In genomic region chr6:50225232-50225631, GRCm38 (mm10) we compare ENCODE assay signal across 11 mouse cellular contexts.
"Had no signal": no experiment of that assay in that cellular context is flagged by ENCODE, and none has a peak within 500 bp of the region (broad histone marks: within the 10 kb centered on the region; RNA-seq: fewer than 3 reads in every experiment).

No protein-coding gene starts in this region.

- DNase-seq: kidney, postnatal 10 days; kidney, postnatal 4 days; lung, embryonic 14.5 days; lung, postnatal 14 days; thymus, adult 2 months; thymus, postnatal 25 days had no signal

- H3K36me3 ChIP-seq: liver, embryonic 12.5 days had no signal

- H3K4me2 ChIP-seq: limb, embryonic 15.5 days; liver, embryonic 12.5 days; lung, embryonic 14.5 days; midbrain, embryonic 13.5 days had no signal

- H3K4me1 ChIP-seq: limb, embryonic 15.5 days had no signal

- H3K9ac ChIP-seq: limb, embryonic 15.5 days; liver, embryonic 12.5 days; lung, embryonic 14.5 days; midbrain, embryonic 13.5 days had no signal

- H3K4me3 ChIP-seq: limb, embryonic 15.5 days; liver, embryonic 12.5 days; megakaryocyte, embryonic 14.5 days; midbrain, embryonic 13.5 days had no signal

- H3K9me3 ChIP-seq: limb, embryonic 15.5 days; liver, embryonic 12.5 days; megakaryocyte, embryonic 14.5 days; midbrain, embryonic 13.5 days had no signal

- ATAC-seq: liver, embryonic 12.5 days; midbrain, embryonic 13.5 days had no signal

- H3K27ac ChIP-seq: limb, embryonic 15.5 days; liver, embryonic 12.5 days; macrophage; midbrain, embryonic 13.5 days had no signal

- H3K27me3 ChIP-seq: limb, embryonic 15.5 days; liver, embryonic 12.5 days; megakaryocyte, embryonic 14.5 days; midbrain, embryonic 13.5 days had no signal
